Mouse (Mus musculus) lung, postnatal 0 days (tissue): Measurements from ENCODE around the gene Cdh20.

Source experiments
- CTCF ChIP-seq: IDR thresholded peaks from 2 replicates; pipeline ENCODE4 v1.5.1; 2016; ENCODE audit warnings: antibody characterized with exemption, mild to moderate bottlenecking
- EP300 ChIP-seq: IDR thresholded peaks from 2 replicates; pipeline ENCODE4 v1.6.1; 2016; ENCODE audit warnings: antibody characterized with exemption, mild to moderate bottlenecking, control low read depth

DNA sequence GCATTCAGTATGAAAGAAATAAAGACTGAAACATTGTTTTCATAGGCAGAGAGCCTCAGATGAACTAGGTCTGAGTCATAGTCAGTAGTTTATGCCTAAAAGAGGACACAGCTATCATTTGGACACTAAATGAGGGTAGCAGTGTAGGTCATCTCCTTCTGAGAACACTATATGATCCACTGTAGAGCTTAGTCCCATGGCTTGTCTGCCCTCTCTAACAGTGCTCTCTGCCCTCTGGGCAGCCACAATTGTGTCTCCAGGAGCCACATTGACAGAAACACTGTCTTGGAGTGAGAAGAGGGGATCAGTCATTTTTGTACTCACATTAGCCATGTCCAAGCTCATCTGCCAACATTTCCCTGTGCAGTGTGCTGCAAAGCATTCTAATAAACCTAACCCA is 70.7 kb downstream of the Cdh20 start:
- TF ChIP-seq CTCF: no peak
- TF ChIP-seq EP300: no peak
